Mouse (Mus musculus) megakaryocyte-erythroid progenitor cell, adult 5-6 weeks (primary cell): ENCODE data around the gene Myh4. TPM values are rescaled to one million over a fixed set of nuclear protein-coding genes. Genes with fewer than 3 reads are reported as not detected.

ENCODE experiments used
- ATAC-seq: replicated peaks from 2 replicates; pipeline ENCODE4 v1.8.0; 2016; ENCODE audit warnings: mild to moderate bottlenecking, inconsistent platforms; ENCODE audit not compliant: severe bottlenecking, poor library complexity, low FRiP score, low TSS enrichment
- total RNA-seq, 2 experiments: library from RNA; stranded (forward) in 1 of 2; stranded (reverse) in 1 of 2; fragments of 200-1000, 215-1000 nt in 1 of 2; fragments of >200 nt in 1 of 2; fragmentation: Nextera tagmentation in 1 of 2; gene quantifications; 2 replicates each; pipeline ENCODE4 v1.2.3; 2014 to 2017

Myh4 gene
- total RNA-seq (2014; fragmentation: Nextera tagmentation) (not detected in 2 replicates), total RNA-seq (2017) (not detected in 2 replicates)

DNA sequence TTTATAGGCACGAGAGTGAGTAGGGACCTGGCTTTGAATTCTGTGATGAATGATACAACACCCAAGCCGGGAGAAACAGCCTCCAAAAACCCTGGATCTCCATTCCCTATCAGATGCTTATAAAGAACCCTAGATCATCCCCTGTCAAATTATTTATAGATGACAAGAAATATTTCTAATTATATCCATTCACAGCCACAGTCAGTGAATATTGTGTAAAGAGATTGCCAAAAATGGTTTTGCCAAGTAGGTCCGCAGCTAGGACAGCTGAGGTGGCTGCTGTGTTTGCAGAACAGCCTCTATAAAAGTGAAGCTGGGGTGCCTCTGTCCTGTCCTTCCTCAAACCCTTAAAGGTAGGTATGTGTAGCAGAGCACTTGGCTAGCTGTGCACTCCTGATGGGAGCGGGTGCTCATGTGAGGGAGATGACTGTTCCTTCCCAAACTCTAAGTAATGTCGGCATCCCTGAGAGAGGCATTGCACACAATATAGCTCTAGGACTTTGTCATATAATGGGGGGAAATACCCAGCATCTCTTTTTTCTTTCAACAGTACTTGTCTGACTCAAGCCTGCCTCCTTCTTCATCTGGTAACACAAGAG is at the start of gene Myh4:
Gene Myh4, plus strand, starts transcription at position 549 of the 599 bp plus-strand sequence.
- no peak for ATAC-seq

GRCm38 (mm10) chr11:67190316-67190715 is 47.5 kb upstream of the Myh4 start:
- no peak for ATAC-seq

- no peak for ATAC-seq
Observed at GRCm38 (mm10) chr11:67190814-67191213, 47.0 kb upstream of the Myh4 start.

DNA sequence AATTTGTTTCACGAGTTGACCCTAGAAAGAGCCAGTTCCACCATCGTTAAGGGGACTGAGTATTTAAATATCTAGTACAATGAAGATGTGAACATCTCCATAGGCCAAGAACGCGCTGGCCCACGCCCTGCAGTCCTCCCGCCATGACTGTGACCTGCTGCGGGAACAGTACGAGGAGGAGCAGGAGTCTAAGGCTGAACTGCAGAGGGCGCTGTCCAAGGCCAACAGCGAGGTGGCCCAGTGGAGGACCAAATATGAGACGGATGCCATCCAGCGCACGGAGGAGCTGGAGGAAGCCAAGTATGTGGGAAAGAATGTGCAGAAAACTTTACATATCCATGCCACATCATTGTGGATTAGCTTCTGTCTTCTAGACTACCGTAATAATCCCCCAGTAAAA is 46.3 kb upstream of the Myh4 start:
- no peak for ATAC-seq

DNA sequence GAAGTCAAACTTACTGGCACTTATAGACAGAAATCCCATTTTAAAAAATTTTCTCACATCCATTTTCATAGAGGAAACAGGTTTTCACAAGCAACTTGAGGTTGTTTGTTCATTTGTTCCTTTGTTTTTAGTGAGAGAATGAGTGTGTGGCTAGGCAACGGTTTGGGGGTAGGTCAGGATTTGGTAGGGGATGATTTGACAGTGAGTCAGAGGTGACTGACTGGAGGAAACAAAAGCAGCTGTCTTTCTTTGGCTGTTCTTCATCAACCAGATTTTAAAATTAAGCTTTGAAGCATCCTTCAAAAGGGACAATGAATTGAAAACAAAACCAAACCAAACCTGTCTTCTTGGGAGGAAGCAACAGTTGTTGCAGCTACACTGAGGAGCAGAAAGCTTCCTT is 38.5 kb upstream of the Myh4 start:
- ATAC-seq: no peak

- no peak for ATAC-seq
Observed at GRCm38 (mm10) chr11:67199752-67200151, 38.1 kb upstream of the Myh4 start, which contains the start of gene Myh1. Myh1 (plus strand) TSS chr11:67200052.

DNA sequence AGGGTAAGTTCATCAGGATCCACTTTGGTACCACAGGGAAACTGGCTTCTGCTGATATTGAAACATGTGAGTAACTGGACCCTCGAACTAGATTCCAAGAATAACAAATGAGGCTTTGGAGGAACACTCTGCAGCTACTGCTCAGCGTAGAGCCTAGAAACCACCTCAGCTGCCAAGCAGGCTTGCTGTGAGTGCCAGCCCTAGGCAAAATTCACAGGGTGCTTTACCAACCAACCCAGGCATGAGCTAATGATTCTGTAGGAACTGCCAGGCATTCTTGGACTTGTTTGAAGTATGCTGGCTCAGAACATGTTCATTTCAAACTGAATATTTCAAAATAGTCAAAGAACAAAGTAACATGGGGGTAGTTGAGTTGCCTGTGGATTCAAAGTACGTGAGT is 33.1 kb upstream of the Myh4 start:
- ATAC-seq: no peak

DNA sequence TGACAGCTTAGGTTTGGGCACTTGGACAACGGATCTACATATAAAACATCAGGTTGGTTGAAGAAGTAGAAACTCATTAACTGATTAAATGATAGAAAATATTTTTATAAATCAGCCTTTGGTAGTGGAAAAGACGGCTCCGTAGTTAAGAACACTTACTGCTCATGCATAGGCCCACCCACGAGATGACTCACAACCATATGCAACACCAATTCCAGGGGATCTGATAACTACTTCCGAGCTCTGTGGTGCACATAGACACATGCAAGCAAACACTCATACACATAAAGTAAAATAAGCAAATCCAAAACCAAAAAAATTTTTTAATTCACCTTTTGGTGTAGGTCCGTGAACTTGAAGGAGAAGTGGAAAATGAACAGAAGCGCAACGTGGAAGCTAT is 16.0 kb upstream of the Myh4 start:
- ATAC-seq: no peak

GRCm38 (mm10) chr11:67224466-67224865 is 13.4 kb upstream of the Myh4 start:
- ATAC-seq: no peak

DNA sequence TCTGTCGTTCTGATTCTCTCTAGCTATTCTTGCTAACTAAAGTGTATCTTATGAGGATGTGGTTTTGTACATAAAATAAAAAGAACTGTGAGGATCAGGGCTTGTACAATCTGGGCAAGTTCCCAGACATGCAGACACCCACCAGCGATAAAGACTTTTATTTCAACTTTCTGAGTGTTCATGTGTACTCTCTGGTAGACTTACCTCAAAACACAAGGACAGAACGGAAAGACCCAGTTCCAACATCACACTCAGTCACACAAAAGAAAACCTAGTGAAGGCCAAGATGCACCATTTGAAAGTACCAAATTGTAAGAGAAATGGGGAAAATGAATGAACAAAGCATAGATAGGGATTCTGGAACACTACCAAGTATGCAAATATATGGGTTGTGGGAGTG is 9.1 kb upstream of the Myh4 start:
- ATAC-seq: no peak

DNA sequence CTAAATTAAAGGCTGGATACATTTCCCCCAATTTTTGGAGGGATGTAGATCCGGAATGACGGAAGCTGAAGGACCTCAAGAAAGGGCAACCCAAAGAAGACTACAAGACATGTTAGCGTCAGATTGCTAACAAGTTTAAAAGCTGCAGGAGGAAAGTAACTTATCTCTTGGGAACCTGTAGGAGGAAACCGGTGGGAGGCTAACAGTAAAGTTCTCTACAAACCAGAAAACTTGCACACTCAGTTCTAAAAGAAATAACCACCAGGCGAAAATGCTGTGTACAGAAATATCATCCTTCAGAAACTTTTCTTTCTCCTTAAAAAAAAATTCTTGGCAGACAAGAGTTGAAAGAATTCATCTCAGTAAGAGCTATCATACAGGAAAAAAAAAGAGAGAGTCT is 8.7 kb upstream of the Myh4 start:
- no peak for ATAC-seq

DNA sequence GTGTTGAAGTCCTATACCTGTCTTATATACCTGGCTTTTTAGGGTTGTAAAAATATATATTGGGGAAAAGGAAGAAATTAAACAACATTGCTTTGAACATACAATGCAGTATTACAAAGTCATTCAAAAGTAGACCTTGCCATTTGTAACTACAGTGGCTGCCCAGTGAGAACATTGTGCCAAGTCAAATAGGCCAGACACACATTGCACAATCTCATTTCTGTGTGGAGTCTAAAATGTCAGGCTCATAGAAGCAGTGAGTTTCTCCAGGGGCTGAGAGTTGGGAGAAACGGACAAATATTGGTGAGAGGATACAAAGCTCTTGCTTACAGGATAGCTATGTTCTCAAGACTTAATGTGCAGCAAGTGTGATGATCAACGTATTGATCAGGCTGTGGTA is 7.9 kb upstream of the Myh4 start:
- no peak for ATAC-seq

GRCm38 (mm10) chr11:67235639-67236358 is 2.0 kb upstream of the Myh4 start:
- no peak for ATAC-seq

DNA sequence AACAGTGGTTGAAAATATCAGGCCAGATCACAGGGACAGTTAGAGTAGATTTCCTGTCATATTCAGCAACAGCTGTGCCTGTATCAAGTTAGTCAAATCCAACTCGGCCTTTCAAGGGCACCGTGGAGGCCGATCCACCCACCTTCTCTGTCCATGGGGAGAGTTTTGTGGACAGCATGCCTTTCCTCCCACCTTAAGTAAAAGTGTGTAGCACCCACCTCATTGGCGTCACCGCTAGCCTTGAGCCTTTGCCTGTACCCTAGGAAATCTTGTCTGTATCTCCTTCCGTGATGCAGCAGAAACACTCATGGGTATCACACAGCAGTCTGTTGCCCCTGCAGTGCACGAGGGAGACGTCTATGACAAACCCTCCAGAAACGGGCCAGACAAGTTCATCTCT is 1.0 kb upstream of the Myh4 start:
- ATAC-seq: no peak

DNA sequence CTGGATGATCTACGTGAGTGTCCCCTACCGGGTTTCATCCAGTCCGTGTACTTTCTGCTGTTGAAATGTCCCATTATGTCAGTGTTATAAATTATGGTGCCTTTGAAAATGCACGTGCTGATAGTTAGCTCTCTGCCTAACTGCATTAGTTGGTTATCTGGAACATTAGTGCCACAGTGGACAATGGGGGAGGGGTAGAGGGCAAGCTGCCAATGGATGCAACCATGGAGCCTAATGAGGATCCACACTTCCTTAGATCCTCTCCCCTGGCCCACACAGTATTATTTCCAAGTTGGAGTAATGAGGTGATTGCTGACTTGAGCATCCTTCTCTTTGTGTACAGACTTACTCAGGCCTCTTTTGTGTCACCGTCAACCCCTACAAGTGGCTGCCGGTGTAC is 3.2 kb downstream of the Myh4 start:
- ATAC-seq: no peak

- ATAC-seq: no peak
Observed at GRCm38 (mm10) chr11:67253691-67254090, 15.9 kb downstream of the Myh4 start.

- no peak for ATAC-seq
Observed at GRCm38 (mm10) chr11:67257048-67257447, 19.2 kb downstream of the Myh4 start.

- no peak for ATAC-seq
Observed at GRCm38 (mm10) chr11:67260956-67261355, 23.1 kb downstream of the Myh4 start.

DNA sequence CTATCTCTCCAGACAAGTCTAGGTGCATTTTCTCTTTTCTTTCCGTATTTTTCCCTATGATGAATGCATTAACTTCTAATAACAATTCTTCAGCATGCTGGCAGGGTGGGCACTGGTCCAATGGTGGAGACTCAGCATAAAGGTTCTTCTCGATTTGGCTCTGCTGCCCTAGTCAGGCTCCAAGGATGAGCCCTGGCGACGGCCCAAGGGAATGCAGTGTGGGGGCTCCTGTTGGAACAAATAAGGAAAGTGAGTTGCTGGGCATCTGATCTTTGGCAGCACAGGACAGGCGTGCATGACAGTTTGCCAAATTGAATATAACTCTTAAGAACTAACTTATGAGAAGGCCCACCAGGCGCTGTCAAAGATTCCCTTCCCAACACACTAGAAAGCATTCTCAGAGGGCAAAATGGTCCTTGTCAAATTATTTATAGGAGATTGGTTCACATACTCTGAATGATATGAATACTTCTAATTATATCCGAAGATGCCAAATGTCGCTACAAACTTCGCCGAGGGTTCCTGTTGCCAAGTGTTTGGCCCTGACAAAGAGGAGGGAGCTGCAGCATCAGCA is 38.9 kb downstream of the Myh4 start, which contains the start of gene Myh8:
Gene Myh8, plus strand, starts transcription at position 524 of the 574 bp plus-strand sequence.
- no peak for ATAC-seq

GRCm38 (mm10) chr11:67293440-67293839 is 55.6 kb downstream of the Myh4 start:
- no peak for ATAC-seq
